Mouse (Mus musculus): ENCODE results near the gene Rdh19.

DNA sequence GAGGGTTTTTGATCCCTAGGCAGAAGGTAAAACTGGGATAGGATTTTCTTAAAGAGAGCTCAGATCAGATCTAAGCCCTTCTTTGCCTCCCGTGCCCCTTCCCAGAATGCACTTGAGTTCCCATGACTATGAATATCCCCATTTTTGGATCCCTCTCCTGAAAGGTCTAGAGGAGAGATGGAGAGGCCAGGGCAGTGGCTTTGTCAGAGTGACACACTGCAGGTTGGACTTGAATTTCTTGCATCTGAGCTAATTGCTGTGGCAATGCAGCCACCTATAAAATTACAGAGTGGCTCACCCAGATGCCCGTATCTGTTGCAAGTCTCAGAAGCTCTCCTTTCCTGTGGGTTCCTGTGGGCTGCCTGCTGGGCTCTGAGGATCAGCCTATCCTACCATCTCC lies 48.5 kb downstream of the Rdh19 start, which contains the start of gene Sdr9c7:
- TF ChIP-seq GATA1 (IDR thresholded peaks at IDR 0.05; ENCODE audit: borderline replicate concordance, low read length) (no peak), FLI1 (IDR thresholded peaks at IDR 0.05; ENCODE audit: low read length) (no peak)

All from megakaryocyte, embryonic 14.5 days (primary cell).